Mouse (Mus musculus): ENCODE data around the gene Hcfc2. TPM values are rescaled to one million over a fixed set of nuclear protein-coding genes. Genes with fewer than 3 reads are reported as not detected.

Hcfc2 gene
- total RNA-seq, 2 experiments from 2014 or later: 41.8 to 42.0 TPM

DNA sequence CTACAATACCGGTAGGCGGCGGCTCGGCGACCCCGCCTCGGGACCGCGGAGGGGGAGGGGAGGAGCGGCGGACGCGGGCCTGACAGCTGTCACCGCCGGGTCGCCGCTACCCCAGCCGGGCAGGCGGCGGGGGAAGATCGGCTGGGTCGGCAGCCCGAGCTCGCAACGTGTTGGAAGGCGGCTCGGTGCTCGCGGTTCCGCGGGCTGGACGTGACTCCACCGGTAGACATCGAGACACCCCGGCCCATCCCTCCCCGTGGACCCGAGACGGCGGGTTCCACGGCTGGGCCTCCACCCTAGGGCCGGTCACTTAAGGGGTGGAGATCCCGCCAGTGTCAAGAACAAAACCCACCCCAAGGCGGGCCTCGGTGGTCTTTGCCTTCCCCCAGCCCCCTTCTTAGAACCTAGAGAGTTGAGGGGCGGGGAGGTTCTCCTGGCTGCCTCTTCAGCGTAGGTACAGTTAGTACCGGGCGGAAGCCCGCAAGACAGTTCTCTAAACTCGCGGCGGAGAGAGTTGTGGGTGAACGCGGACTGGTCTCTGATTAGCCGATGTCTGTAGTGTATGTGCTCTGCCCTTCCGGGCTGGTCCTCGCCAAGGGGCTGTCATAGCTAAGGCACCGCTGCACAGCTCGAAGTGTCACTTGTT lies 3.5 kb downstream of the Hcfc2 start:
- no peak for DNase-seq (ENCODE audit: low spot score in 2 of 2)

DNA sequence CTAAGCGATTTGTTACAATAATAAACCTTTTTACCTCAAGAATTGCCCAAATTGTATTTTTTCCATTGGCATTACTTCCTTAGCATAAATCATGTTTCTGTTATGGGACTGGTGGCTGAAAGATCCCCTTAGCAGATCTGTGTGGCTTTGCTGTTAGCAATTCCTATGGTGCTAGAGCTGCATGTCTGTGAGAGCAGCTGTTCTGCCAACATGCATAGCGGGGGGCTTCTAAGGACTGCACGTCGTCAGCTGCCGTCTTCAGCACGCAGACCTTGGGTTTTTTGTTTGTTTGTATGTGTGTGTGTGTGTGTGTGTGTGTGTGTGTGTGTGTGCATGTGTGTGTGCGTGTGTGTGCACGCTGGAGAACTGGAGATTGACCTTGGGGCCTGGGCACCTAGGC lies 45.4 kb downstream of the Hcfc2 start:
- no peak for DNase-seq (ENCODE audit: low spot score in 2 of 2)

DNA sequence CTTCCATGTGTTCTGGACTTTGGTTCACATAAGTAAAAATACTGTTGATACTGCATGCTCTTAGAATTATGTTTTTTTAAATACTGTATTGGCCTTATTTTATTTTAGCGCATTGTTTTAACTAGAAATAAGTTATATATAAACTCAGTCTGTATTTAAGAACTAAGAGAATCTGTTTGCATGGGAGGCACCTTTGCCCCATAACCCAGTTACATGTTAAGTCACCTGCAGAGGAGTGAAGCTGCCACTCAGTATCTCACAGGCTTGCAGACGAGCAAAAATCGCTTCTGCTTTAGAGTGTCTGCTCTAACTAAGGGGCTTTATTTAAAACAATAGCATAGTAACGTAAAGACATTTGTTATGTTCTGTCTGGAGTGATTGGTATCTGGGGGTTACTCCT lies 45.9 kb downstream of the Hcfc2 start:
- no peak for DNase-seq (ENCODE audit: low spot score in 2 of 2)

DNA sequence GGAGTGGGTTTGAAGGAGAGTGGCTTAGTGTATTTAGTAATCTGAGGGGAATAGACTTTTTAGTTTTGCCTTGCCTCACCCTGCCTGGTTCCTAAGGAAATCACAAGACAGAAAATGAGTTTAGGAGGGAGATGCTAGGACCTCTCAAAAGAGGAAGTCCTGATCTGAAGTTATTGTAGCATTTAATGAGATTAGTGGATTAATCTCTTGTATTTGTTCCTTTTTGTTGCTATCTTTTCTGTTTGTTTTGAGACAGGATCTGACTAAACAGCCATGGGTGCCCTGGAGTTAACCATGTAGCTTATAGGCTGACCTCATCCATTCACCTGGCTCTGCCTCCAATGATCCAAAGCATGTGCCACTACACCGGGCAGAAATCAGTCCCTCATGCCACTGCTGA lies 46.6 kb downstream of the Hcfc2 start:
- DNase-seq (ENCODE audit: low spot score in 2 of 2): no peak

DNA sequence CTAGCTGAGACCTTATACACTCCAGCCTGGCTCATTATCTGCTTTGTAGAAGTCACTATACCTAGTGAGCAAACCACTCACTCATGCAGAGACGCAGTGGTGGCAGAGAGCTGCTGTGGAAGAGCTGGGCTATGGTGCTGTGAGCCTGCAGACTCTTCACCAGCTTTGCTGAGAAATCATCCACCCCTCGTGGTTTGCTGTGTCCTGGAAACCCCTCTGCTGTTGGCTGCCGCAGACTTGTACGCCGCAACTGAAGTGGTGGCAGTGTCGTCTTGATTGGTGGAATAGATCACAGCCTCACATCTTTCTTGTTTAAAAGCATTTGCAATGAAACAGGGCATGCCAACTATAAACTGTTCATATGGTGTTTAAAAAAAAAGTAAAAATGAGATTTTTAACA lies 48.3 kb downstream of the Hcfc2 start:
- no peak for DNase-seq (ENCODE audit: low spot score in 2 of 2)

DNA sequence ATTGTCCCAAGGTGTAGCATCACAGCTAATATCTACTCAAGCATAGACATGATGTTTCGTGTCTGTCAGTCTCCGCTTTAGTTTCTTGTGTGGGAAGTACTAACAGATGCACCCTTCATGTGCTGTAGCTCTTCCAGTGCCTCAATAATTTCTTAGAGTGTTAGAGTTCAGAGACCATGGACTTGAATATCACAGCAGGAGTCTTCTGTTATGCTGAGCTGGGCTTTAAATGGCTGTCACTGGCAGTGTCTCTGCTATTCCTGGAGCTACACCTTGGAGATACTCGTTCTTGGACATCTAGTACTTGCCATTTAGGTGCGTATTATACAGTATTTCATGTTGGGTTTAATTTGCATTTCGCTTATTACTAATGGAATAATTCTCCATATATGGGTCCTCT lies 49.3 kb downstream of the Hcfc2 start:
- DNase-seq (ENCODE audit: low spot score in 2 of 2): no peak

DNA sequence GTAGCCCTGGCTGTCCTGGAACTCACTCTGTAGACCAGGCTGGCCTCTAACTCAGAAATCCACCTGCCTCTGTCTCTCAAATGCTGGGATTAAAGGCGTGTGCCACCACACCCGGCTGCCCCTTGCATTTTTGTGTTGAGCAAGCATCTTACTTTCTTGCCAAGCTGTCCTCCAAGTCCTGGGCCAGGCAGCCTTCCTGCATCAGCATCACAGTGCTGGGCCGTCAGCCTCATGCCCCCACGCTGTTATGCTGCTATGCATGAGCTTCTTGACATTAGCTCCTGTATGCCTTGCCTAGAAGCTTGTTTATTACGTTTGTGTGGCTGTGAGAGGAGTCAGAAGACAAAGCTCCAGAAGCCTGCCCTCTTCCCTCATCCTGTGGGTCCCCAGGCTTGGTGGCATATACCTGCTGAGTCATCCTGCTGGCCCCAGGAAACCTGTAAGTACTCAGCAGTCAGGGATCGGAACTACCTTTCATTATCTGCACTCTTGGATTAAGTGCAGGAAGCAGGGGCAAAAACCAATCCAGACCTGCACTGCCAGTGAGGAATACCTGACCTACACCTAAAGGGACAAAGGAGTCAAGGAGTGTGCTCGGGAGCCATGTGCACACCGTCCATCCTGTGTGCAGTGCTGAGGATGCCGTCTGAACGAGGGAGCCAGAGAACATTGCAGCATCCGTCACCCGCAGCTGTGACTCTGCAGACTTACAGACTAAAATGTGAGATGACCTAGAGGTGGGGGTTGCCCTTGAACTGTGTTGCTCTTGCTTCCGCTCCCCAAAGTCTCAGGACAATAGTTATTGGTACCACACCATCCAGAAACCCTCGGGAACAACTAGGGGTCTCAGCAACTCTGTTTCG lies 51.3 kb downstream of the Hcfc2 start:
- no peak for DNase-seq (ENCODE audit: low spot score in 2 of 2)

DNA sequence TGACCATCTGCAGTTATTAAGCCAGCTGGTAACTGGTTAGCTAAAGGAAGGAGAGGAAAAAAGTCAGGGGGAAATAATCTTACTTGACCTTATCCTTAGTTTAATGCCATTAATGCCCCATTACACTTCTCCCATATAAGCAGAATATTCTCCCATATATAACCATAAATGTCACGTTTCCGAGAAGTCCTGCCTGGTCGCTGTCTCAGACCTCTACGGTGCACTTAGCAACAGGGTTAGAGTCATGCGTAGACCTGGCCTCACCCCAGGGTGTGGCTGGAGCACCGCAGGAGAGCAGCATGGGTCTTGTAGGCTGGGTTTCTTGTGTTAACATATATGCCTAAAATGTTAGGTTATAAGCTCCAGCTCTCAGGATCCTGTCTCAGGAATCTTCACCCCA lies 54.8 kb downstream of the Hcfc2 start:
- no peak for DNase-seq (ENCODE audit: low spot score in 2 of 2)

DNA sequence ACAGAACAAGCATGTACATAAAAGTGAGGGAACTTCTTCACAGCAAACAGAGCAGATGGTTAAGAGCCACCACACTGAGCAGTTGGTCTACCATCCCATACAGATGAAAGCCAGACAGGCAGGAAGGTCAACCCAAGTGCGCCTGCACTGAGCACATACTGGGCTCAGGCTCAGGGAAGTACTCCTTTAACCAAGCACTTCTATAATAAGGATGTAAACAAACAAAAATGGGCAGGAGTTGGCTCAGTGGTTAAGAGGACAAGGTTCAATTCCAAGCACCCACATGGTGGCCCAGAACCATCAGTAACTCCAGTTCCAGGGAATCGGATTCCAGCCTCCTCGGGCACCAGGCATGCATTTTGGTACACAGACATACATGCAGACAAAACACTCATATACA lies 57.0 kb downstream of the Hcfc2 start:
- no peak for DNase-seq (ENCODE audit: low spot score in 2 of 2)

DNA sequence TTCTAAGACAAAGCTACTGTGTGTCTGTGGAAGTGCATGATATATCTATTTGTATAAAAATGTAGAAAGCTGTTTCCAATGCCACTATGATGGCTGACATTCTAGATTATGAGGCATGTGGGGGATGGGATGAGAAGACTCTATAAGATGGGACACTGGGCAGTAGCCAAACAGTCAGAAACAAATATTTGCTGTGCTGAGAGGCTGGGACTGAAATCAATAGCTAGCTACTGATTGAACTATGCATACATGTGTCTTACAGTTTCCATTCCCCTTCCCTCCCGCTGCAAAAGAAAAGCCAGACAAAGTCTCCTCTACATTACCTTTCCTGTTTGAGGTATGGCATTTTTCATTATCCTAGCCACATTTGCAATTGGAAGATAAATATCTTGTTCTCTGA lies 58.7 kb downstream of the Hcfc2 start:
- DNase-seq (ENCODE audit: low spot score in 2 of 2): no peak

DNA sequence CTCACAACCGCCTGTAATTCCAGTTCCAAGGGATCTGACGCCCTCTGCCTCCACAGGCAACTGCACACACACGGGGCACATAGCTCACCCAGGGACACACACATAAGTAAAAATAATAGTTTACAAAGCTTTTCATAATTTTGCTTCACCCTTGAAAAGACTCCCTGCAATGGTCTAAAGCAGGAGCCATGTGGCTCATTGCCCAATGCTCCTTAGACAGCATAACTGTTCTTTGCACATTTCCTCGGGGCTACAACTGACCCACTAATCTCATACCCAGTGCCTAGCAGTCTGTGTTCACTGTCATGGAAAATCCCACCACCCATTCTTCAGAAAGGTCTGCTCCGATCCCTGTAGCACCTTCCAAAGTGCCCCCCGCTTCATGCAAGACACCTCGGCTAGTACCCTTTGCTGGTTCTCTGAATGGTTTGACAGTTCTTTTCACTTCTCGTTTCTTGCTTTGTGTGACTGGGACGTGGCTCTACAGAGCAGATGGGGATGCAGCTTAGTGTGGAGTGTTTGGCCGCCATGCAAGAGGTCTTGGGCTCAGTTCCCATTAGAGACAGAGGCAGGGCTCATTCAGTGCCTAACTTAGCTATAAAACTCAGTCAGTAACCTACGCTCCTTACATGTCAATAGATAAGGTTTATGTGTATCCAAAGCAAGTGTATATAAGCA lies 59.4 kb downstream of the Hcfc2 start:
- DNase-seq (ENCODE audit: low spot score in 2 of 2): no peak

DNA sequence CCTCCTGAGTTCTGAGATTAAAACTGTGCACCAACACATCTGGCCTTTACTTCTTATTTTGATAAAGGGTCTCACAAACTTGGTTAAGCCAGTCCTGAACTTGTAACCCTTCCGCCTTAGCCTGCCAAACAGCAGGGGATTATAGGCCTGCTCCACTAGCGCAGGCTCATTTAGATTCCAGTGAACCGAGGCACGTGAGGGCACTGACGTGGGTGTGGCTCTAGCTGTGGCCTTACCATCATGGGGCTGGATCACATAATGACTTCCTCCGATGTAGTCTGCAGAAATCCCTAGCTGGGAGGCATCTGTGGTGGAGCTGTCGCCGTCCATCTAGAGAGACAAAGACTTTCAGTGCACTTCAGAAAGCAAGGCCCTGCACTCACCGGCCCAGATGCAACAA lies 60.5 kb downstream of the Hcfc2 start:
- DNase-seq (ENCODE audit: low spot score in 2 of 2): no peak

DNA sequence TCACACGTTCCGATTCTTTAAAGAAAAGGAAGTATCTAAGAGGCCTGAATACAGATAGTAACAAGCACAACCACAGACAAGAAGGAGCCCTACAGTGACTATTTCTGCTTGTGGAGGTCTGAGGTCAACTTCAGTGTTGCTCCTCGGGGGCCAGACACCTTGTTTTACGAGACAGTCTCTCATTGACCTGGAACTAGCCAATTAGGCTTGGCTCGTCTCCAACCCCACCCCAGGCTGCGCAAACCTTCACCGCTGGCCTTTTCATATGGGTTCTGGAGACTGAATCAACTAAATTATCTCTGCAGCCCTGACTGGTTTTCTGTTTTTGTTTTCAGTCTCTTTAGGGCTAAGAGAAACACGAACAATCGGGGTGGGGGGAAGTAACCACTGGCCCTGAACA lies 61.4 kb downstream of the Hcfc2 start:
- no peak for DNase-seq (ENCODE audit: low spot score in 2 of 2)

DNA sequence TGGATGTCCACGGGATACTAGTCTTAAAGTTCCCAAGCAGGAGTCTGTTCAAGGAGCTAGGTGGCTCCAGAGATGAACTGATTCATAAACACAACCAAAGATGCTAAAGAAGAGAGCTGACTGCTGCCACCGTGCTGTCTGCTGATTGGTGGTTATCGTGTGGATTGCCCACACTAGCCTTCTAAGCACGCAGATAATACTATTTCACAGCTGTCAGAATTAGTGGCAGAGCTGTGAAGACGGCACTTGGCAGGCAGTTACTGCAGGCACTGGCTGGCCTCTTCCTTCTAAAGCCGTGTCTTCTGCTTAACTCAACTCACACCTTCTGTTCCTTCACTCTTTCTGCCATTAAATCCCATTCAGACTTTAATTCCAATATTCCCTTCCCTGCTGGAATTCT lies 62.4 kb downstream of the Hcfc2 start:
- no peak for DNase-seq (ENCODE audit: low spot score in 2 of 2)

DNA sequence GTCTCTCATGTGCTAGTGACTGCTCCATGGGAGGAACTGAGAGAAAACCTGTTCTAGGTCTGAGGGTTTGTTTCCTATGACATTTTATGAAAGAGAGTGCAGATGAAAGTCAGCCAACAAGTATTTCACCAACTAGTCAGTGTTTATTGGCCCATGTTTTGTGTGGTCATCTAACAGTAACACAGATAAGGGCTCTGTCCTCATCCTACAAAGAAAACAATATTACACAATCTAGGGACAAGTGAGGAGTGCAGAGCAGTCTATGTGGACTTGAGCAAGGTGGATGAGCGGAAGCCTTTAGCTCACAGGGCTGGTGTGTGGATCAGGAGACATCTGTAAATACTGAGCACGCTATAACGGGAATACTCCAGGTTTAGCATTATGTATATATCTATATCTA lies 62.9 kb downstream of the Hcfc2 start:
- DNase-seq (ENCODE audit: low spot score in 2 of 2): no peak

DNA sequence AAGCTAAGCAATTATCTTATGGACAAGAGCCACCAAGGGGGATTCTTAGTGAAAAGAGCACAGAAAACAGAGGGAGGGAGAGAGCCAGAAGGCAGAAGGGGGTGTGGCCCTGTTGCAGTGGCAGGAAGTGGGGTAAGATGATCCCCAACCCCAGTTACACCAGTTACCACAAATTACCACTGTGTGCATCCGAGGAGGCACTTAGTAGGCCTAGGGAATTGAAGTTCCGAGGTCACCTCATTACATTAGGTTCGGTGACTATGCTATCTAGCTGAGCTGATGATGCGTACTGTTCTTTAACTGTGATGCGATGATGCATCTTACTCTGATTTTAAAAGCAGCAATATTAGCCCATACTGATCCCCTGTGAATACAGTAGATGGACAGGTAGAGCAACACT lies 63.7 kb downstream of the Hcfc2 start:
- no peak for DNase-seq (ENCODE audit: low spot score in 2 of 2)

DNA sequence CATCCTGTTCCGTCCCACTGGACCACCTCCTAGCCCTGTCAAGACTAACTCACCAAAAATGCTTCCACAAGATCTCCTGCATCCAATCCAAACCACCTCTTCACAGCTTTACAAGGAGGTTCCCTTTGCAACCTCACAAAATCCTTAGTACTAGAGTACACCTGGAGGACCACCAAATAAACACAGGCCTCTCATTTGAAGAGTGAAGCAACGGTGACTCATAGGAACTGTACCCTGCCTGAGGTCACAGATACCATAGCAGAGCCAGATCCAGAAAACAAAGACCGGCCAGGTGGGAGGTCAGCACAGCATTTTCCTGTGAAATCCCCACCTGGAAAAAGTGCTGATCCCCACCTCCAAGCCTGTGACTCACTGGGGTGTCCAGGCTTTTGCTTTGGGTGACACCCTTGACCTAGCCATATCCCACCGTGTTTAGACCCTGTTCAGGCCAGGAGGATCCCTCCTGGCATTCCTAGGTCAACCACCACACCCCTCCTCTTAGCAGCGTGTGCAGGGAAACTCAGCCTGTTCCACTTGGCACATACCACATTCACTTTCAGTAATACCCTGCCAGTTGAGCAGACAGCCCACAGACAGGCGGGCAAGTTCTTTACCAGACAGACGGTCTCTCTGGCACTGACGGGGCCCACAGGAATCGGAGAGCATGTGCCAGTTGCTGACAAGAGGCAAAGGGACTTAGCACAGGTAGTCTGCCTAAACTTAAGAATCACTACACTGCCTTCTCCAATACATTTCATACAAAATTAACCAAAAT lies 65.3 kb downstream of the Hcfc2 start:
- DNase-seq (ENCODE audit: low spot score in 2 of 2): peak in 1 of 2 experiments; percentile 46

DNA sequence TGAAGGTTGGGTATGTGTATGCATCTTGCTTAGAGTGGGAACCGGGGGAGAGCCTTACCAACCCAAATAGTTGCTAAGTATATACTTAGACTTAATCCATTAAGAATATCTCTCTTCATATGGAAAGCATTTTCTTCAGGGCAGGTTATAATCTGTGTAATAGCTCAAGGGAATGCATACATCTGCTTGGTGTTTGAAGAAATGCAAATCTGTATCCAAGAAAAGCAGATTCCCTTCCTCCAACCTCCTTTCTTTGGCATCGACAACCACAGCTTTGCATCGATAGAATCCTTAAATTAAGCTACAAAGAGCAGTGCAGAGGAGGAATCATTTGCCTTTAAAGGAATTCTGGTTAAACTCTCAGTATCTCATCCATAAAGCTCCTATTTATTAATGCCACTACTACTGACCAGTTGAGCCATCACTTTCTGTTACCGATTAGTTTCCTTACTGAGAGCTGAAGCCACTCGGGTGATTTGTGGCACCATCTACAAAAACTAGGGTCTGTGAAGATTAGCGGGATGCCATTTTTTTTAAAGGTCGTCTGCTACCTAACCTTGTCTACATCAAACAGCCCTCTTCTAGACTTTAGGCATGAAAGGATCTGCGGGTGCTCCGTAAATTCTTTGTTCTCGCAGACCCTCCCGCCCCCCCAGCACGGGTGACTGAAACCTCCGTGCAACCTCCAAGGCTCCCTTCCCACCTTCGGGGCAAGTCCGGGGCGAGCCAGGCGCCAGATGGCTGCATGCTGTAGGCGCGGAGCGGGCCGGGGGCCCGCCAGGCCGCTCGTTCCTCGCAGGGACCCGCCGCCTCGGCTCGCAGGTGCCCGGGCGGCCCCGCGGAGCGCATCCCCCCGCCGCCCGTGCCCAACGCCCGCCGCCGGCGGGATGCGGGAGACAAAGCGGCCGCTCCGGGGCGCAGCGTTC lies 67.1 kb downstream of the Hcfc2 start:
- peak; percentile 41 to 57 for DNase-seq (ENCODE audit: low spot score in 2 of 2)

DNA sequence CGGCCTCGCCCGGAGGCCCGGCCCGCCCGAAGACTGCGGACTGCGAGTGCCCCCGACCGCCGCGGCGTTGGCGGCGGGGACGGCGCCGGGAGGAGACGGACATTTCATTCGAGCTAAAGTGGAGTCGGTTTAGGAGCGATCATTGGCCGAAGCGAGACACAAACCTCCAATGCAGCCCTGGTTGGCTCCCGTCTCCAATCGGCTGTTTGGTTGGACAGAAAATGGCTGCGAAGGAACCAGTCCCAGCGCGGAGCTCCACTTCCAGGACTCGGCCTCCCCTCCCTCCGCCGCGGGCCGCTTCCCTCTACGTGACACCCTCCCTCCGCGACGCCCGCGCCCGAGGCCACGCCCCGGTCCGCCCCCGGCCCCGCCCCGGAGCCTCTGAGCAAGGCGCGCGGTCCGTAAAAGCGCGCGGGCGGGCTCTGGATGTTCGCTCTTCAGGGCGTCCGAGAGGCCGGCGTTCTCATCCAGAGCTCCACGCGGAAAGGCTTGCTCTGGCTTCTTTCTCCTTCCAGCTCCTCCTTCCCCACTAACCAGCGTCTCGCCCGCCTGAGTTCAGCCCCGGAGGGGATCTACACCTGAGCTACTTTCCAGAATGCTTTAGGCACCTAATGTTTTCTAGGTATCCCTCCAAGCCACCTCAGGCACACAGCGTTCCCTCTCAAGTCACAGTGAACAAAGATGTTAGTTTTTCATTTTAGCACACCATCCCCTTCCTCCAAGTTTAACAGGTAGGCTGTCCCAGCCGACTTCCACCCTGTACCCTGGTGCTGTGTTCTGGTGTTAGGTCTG lies 68.1 kb downstream of the Hcfc2 start, which contains the start of gene Nfyb:
Gene Nfyb (minus strand): TSS at position 305 of the 792 bp plus-strand sequence.
- peak; percentile 97 to 98 for DNase-seq (ENCODE audit: low spot score in 2 of 2)

DNA sequence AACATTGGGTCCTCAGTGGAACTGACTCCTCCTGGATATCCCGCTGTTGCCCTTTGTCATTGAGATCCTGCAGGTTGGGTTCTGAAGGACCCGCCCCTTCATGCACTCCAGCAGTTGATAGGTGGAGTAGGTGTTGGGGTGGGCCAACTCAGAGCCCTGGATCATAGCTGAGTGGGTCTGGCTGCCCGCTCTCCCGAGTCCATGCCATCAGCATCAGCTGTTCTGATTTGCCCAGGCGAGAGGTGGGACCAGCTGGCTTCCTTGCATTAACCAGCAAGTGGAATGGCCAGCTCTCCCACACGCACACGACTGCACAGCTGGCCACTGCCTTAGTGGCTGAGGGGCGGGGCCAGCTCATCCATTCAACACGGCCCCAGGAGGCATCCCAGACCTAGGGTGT lies 72.9 kb downstream of the Hcfc2 start:
- no peak for DNase-seq (ENCODE audit: low spot score in 2 of 2)

Data from layer of hippocampus, postnatal 10 days (tissue).